Mouse (Mus musculus): ENCODE results near the gene Fam173b. TPM values are rescaled to one million over a fixed set of nuclear protein-coding genes. Genes with fewer than 3 reads are reported as not detected.
"Not testable (repeated sequence)": the region's sequence is repeated elsewhere in the genome, so short reads cannot be mapped to it uniquely, and the experiment has no call there.

Fam173b gene
- polyA plus RNA-seq (2017; shearing (Covaris generic)) = 10 to 100 TPM; 25.9 to 32.2 TPM

DNA sequence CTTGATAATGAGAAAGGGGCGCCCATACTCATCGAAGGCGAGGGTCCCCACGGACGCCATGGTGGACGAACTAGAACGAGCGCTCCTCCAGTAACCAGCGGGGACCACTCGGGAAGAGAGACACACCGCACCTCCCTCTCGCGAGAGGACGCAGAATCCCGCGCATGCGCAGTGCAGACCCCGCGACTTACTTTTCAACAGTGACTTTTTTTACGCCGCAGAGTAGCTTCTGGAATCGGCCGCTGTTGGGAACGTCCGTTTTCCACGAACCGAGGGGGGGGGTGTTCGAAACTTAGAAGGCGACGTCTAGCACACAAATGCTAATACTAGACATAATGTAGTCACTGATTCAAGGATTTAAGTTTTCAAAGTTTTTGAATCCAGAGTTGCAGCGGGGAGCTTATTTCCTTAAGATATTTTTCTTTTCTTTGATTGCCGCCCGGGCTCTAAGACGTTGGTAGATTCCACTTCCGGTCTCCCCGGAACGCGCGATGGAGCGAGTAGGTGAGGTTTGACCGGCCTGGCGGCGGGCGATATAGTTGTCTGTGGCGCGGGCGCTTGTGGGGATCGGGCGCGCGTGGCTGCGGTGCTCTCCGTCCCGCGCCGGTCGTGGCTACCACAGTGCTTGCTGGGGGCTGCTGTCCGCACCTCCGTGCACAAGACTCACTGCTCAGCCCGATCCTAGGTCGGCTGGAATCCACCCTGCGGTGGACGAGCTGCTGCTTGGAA is at the start of gene Fam173b, which contains the start of gene Cct5:
Fam173b (plus strand) TSS at position 207 of the 729 bp plus-strand sequence.
Cct5 (minus strand) TSS at position 159 of the 729 bp plus-strand sequence.
- peak; percentile 86 for ATAC-seq

DNA sequence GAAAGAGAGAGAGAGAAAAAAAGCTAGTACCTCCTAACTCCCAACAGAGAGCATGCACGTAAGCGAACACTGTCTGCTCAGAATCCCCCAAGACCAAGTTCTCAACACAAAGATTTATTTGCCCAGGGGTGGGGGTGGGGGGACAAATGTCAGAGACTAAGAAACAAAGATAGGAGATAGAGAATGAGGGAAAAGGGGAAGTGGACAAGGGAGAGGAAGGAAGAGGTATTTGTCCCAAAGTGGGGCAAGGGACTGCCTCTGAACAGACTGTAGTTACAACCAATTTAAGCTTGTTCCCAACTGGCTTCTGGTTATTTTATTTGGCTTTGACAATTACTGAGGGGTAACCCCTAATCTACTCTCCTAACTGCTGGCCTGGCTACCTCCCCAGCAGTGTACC is 46.8 kb upstream of the Fam173b start:
- ATAC-seq = no peak

DNA sequence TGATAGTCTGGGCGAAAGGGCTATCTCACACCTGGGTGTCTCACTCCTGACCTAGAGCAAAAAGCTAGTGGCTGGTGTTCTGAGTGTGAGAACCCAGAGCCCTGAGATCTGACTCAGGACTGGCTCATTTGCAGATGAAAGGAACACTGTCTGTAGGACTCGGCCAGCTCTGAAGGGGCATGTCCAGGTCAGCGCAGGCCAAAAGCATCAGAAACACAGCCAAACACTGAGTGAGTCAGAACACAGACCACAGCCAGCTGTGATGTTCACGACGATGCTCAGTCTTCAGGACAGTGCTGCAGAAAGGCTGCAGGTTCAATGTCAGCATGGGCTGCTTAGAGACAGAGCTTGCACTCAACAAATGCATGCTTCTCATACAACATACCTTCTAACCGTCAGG is 40.3 kb upstream of the Fam173b start:
- ATAC-seq = no peak

DNA sequence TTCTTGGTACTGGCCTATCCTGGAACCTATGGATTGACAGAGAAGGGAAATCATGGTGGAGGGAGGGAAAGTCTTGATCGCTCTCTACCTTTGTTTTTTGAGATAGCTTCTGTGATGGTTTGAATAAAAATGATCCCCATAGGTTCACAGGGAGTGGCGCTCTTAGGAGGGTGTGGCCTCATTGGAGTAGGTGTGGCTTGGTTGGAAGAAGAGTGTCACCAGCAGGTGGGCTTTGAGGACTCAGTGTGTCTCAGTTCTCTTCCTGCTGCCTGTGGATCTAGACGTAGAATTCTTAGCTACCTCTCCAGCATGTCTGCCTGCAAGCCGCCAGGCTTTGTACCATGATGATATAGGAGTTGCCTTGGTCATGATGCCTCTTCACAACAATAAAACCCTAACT is 39.7 kb upstream of the Fam173b start:
- no peak for ATAC-seq

DNA sequence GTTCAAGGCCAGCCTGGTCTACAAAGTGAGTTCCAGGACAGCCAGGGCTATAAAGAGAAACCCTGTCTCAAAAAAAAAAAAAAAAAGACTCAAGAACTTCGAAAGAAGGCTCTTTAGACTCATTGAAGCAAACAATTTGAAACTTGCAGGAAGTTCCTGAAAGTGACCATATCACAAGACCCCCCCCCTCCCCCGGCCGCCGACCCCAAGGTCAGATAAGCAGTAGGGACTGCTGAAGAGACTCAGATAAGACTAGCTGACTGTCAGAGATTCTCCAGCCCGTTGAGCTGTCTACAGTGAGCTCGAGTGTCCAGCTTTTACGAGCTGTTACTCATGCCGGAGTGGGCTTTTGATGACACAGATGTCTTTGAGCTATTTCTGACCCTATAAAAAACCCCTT is 38.8 kb upstream of the Fam173b start:
- ATAC-seq = no peak

DNA sequence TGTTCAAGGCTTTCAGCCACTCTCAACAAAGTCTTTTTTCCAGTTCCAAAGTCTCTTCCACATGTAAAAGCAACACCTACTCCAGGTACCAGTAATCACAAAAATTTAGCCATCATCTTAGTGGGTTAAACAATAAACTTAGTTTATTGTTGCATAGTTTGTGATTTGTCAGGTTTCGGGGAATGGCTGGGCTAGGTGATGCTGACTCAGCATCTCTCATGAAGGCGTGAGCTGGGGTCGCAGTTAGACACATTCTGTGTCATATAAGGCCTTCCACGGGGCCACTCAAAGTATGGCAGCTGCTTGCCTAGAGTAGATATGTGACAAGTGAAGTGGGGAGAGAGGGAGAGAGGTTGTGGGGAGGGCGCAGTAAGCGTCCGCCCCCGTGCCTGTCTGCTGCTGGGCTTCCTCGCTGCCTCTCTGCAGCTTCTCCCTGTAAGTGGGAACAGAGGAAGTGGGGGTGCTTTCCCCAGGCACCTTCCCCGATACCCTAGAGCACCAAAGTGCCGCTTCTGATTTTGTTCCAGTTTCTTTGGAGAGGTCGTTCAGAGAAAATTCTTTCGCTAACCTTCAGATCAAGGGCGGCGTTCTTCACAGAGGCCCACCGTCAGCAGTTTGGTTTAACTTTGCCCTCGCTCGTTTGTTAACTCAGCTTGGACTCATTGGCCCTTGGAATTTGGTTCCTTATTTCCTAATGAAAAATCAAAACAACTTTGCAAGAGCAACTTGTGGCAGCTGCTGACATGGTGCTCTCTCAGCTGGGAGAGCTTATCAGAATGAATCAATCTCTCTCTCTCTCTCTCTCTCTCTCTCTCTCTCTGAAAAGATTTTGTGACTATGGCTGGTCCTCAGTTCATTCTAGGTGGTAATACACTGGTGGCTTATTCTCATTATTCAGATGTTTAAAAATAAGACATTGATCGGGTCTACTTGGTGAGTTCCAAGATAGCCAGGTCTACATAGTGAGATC is 37.8 kb upstream of the Fam173b start:
- no peak for ATAC-seq

DNA sequence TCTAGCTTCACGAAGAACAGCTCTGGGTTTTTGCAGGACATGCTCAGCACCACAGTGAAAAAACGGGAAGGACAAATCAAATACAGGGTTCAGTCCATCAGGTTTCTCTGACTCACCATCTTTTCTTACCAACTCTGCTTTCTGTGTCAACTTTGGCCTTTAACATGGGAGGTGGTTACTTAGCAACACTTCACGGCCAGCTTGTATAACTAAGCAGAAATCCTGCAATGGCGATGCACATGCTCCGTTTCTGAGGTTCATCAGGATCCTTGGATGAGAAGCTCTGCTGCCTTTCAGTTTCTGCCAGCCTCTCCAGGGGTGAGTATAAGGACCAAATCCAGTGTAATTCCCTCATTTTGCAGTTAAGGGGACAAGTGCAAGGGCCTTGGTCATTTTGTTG is 36.5 kb upstream of the Fam173b start, which contains the start of gene Cmbl:
Cmbl (plus strand) TSS at position 206 of the 400 bp plus-strand sequence.
- no peak for ATAC-seq

DNA sequence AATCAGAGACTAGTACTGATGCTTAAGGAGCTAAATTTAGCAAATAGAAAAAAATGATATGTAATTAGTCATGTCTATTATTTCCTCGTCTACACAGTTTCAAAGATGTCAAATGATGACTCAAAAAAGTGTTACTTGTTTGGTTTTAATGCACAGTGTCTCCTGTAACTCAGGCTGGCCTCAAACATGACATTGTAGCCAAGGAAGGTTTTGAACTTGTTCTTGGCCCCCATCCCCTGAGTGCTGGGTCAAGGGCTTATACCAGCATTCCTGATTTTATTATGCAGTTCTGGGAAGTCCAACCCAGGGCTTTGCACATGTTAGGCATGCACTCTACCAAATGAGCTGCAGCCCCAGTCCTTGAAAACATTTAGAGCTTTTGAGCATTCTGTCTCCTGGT is 35.9 kb upstream of the Fam173b start:
- no peak for ATAC-seq

DNA sequence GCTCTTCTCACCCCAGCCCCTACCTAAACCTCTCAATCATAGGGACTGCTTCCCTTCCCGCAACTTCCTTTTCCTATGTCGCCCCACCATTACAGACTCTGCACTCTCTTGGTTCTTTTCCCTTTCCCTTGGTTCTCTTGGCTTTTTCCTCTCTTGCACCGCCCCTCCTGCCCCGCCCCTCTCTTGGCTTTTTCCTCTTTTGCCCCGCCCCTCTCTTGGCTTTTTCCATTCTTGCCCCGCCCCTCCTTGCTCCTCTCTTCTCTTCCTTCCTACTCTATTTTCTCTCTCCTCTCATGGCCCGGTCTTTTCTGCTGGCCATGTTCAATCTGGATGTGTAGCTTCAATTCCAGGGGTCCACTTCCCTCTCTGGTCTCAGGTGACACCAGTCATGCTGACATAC is 34.2 kb upstream of the Fam173b start:
- no peak for ATAC-seq

DNA sequence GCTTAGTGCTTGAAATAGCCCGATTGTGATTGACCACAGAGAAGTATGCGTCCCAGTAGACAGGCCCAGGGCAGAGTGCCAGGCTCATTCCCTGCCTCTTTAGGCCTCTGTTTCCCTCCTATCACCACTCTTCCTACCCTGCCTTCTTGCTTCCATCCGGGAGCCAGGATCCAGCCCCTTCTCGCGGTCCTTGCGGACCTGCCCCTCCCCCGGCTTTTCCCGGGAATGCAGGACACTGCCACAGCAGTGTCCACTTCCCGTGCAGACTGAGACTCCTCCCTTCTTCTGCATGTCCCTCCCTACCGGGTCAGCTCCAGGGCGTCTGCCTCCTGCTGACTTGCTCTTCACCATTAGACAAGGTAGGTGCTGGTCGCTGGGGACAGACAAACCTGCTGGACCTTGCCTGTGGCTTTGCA is 33.1 kb upstream of the Fam173b start:
- ATAC-seq = no peak

DNA sequence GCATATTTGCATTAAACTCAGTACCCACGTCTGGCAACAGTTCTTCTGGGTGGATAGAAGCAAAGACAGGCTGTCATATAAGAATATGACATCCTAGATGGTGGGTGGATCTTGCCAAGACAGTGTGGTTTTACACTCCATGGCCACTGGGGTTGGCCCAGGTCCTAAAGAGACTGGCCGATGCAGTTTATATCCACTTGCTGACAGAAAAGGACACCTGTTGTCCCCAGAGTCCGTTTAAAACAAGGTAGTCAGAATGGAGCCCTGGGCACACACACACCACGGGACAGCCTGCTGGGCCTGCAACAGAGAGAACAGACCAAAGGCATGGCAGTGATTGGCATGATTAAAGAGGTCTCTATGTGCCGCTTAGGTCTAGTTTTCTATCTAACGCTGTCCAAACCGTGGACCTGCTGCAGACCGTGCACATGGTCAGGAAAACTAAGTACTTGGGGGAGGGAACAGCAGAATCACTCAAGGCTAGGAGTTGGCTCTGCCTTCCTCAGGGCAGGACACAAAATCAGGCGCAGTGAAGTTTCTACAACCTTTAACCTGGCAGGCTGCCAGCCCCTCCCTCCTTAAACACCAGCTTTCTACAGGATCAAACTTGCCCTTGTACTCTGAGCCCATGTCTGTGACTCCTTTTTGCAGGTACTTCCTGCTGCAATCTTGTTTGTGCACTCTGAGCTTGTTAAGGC is 32.2 kb upstream of the Fam173b start:
- ATAC-seq = no peak

DNA sequence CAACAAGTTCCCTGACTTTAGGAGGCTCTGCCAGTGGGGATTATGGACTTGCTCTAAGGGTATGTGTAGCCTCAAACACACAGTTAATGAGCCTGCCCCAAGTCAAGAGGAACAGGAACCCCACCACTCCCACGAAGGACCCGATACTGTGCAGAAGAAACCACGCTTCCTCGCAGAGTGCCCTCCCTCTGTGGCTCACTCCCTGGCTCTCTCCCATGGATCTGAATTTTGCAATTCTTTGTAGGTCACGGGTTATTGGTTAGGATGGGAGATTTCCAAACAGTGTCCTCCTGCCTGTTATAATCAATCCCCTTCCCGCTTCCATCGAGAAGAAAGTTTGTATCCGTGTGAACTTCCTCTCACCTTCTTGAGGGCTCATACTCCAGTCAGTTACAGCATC is 30.7 kb upstream of the Fam173b start:
- no peak for ATAC-seq

DNA sequence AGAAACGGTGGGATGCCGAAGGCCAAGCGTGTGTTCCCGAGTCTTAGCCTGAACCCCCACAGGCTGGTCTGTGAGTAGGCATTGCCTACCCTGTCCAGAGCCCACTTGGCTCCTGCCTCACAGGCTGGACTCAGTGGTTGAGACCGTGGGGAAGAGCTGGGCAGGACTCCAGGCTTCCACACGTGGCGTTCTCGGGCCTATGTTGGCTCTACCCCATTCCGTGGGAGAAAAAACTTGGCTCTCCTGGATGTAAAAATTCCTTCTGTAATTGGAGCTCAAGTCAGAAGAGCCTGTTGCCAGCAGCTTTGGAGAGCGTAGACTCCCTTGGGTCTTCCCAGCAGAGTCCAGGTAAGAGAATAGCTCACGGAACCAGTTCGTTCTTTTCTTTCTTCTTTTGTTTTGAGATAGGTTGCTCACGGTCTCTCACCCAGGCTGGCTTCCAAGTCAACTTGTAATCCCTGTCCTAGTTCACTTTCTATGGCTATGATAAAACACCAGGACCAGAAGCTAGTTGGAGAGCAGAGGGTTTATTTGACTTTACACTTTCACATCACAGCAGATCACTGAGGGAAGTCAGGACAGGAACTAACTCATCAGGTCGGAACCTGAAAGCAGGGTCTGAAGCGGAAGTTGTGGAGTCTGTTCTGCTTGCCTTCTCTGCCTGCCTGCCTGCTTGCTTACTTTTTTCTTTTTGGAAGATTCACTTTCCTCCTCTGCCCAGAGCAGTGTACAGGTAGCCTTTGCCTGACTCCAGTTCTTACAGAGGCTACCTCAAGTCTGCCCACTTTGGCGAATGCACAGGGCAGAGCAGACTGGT is 29.5 kb upstream of the Fam173b start:
- ATAC-seq = no peak

DNA sequence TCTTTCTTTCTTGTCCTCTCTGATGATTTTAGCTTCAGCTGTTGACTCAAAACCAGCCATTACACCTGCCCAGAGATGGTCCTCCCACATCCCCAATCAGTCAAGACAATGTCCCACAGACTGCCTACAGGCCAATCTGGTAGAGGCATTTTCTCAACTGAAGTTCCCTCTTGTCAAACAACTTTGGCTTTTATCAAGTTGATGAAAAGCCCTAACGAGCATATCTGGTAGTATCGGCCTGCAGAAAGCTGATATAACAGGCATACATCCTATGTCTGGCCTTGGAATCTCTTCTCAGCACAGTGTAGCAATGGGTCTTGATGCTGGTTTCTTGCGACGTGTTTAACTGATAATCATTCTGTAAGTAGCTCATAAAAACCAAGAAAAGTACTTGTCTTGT is 28.4 kb upstream of the Fam173b start:
- ATAC-seq = no peak

DNA sequence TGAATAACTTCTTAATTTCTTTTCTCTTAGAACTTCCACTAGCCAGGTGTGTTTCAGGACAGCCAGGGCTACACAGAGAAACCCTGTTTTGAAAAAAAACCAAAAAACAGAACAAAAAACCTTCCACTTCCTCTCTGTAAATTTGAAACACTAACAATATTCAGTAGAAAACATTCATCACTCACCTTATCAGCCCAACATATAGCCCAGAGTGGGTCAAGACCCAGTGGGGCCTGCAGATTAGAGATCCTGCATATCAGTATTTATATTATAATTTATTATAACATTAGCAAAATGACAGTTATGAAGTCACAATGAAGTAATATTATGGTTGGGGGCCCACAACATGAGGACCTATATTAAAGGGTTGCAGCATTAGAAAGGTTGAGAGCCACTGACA is 28.0 kb upstream of the Fam173b start:
- no peak for ATAC-seq

DNA sequence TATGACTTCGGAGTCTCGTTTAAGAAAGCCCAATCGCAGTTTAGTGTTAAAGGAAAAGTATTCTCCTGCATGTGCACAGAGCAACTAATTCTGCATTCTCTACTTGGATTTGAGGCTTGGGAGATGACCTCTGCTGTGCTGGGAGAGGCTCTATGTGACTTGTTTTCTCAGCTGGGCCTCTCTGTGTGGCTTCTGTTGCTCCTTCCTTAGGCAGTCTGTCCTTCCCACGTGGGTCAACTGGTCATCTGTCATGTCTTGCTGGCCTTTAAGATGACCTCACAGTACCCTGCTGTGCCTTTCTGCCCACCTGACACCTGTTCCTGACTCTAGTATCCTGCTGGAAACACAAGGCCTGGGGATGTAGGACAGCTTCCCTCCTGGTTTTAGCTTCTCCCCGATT is 25.6 kb upstream of the Fam173b start:
- ATAC-seq = no peak

DNA sequence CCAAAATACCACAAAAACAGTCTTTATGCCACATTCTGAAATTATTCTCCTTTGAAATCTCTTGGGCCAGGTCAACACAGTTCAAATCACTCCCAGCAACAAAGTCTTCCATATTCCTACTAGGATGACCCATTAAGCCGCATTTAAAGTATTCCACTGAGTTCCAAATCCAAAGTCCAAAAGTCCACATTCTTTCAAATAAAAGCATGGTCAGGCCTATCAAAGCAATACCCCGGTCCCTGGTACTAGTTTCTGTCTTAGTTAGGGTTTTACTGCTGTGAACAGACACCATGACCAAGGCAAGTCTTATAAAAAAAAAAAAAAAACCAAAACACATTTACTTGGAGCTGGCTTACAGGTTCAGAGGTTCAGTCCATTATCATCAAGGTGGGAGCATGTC is 20.6 kb upstream of the Fam173b start:
- not testable (repeated sequence) for ATAC-seq

DNA sequence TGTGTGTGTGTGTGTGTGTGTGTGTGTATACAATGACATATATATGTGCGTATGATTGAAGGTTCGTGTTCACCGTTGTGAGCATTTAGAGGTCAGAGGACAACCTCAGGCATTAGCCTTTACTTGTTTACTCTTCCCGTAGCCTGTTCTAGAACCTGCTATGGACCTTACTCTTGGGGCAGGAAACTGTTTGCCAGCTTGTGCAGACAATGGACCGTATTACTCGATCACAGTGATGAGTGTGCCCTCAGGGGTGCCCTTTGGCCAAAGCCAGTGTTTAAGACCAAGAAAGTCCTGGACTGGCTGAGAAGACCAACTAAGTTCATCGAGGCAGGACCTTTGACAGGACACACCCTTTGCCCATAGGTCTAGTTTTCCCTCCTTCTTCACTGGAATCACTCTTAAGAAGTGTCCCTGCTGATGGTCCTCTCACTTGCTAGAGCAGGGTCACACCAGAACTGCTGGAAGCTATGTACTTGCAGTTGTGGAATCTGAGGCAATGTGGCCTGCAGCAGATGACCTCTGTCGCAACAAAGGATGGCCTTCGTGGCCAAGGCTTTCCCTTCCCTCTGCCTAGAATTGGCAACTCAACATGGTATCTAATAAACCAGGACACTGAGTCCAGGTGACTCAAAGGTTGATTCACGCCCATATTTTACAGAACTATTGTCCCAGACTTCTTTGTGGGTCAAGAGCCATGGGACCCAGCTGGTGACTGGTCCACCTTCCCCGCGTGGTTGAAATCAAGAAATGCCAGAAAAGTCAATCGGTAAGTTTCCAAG is 18.2 kb upstream of the Fam173b start:
- no peak for ATAC-seq

DNA sequence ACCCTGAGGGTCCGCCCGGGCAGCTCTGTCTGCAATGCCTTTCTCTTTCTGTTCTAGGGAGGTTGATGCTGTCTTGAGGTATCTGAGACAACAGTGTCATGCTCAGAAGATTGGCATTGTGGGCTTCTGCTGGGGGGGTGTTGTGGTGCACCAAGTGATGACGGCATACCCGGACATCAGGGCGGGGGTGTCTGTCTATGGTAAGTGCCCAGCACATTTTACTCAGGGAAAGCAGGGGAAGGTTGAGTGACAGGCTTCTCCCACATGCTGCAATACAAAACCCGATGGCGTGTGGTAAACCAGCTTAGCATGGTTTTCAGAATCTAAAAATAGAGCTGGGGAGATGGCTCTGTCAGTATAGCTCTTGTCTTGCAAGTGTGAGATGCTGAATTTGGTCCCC is 16.4 kb upstream of the Fam173b start:
- ATAC-seq = no peak

DNA sequence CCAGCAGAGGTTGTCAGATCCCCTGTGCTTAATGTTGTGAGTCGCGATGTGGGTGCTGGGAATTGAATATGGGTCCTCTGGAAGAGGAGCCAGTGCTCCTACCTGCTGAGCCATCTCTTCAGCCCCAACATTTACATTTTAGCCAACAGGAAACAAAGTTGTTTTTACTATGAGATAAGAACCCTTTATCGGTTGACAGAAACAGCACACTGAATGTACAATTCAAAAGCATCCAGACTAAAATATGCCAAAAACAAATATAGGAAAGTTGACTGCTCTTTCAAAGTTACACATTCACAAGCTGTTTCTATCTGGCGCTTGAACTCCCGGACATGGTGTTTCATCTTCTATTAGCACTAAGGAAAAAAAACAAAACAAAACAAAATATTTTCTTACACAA is 15.6 kb upstream of the Fam173b start:
- ATAC-seq = no peak

DNA sequence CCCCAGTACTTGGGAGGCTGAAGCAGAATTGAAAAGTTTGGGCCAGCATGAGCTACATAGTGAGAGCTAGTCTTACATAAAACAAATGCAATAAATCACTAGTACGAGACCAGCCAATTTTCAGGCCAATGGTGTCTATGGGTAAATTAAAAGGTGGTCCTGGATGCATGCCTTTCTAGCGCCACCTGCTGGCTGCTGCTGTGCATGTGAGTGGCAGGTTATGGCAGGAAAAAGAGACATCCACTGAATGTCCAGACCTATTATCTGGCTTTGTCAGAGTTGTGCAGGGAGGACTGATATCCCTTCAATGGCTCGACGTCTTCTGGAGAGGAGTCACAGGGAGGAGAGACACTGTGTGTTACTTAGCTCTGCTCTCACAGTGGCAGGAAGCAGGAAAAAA is 15.1 kb upstream of the Fam173b start:
- peak; percentile 67 for ATAC-seq
